Mouse (Mus musculus) heart, postnatal 36 days (tissue): Measurements from ENCODE around the gene Thap11. TPM values are rescaled to one million over a fixed set of nuclear protein-coding genes. Genes with fewer than 3 reads are reported as not detected.

ENCODE experiments used
- DNase-seq, 2 experiments: peaks; one replicate each; pipeline ENCODE4 v3.0.0; 2021 to 2022
- intact Hi-C: fragments of 180-260 bp; cut with DNase I; formaldehyde crosslinking; loops from one replicate; pipeline ENCODE4 v1.15.1; 2025
- total RNA-seq, 2 experiments: library from RNA; stranded (reverse); gene quantifications; 2 replicates each; pipeline ENCODE4 v1.2.3; 2021

The Thap11 gene
- total RNA-seq, 2 experiments from 2014 or later: 26.5 to 28.3 TPM

DNA sequence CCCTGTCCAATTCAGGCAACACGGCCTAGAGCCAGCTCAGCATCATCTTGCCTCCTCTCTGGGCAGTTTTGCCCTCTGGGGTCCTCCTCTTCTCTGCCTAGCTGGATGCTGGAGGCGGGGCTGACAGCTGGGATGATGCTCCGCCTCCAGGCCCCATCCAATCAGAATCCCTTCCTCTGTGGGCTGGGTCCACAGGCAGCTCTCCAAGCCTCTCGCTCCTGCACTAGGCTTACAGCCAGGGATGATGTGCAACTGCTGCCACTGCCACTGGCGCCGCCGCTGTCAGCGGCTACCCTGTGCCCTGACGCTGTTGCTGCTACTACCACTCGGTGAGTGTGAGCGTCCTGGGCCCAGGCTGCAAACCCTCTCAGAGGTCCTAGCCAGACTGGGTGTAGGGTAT, 38.4 kb downstream of the Thap11 start, which contains the start of gene Nrn1l:
Gene Nrn1l, plus strand, starts transcription at position 229 of the 400 bp plus-strand sequence.
- DNase-seq: peak; percentile 66 to 70
- intact Hi-C loops: no loop called here

DNA sequence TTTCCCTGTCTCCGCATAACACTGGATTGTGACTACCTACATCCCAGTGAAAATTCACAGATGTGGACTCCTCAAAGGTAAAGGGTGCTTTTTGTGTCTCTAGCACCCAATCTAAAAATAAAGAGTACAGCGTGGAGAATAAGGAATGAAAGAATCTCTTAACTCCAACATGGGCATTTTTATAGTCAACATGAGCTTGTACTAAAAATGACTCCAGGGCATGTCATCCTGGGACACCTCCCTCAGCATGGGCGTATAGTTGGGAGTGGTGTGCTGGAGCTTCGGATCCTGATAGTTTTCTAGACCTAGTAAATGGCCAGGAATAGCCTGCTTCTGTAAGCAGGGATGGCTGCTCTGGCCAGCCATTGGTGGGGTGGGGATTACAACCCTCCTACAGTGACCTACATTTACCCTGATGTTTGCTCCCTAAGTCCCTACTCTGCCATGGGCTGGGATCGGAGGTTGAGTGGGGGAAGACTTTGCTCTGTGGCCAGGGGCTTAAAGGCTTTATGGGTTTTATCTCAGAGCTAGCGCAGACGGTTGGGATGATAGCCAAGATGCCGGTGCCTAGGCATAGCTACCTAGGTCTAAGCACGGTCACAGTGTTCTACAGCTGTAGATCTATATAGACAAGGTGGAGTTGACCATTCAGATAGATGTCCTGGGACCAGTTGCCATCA, 43.0 kb downstream of the Thap11 start:
- intact Hi-C loops: no loop called here
- no peak for DNase-seq

DNA sequence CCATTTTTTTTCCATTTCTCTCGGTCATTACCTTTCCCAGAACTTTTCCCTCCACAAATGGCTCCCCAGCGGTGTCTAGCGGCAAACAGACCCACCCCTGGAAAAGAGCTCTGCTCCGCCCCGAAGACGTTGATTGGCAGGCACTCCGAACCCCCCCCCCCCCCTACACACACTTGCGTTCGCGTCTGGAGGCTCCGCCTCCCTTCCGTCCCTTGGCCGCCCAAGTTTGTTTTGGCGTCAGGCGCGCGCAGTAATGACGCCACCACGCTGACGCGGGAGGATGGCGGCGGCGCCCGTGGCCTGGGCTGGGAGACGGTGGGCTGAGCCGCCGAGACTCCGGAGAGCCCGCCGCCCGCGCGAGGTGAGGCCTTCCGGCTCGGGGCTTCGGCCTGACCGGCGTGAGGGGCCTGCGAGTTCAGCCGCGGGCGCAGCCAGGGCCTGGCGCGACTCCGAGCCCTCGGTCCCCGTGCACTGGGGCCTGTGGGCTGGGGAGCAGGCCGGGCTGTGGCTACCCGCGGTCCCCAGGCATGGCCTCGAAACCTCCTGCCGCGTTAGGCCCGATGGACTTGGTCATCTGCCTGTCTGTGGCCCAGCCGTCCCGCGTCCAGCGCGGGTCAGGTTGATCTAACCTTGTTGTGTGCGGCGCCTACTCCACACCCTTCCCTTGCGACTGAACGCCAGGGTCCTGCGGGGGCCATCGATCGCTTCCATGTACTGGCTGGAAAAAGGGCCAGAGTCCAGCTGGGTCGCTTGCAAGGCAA, 45.4 kb downstream of the Thap11 start, which contains the start of gene Pskh1:
Gene Pskh1, plus strand, starts transcription at position 262 of the 761 bp plus-strand sequence.
- intact Hi-C loops: loop anchor here (2.0 kb wide), 5 partner anchors 30 to 110 kb away; partner anchors contain the start of genes Ddx28, Nutf2 and Slc12a4
- DNase-seq: peak; percentile 95 to 96

DNA sequence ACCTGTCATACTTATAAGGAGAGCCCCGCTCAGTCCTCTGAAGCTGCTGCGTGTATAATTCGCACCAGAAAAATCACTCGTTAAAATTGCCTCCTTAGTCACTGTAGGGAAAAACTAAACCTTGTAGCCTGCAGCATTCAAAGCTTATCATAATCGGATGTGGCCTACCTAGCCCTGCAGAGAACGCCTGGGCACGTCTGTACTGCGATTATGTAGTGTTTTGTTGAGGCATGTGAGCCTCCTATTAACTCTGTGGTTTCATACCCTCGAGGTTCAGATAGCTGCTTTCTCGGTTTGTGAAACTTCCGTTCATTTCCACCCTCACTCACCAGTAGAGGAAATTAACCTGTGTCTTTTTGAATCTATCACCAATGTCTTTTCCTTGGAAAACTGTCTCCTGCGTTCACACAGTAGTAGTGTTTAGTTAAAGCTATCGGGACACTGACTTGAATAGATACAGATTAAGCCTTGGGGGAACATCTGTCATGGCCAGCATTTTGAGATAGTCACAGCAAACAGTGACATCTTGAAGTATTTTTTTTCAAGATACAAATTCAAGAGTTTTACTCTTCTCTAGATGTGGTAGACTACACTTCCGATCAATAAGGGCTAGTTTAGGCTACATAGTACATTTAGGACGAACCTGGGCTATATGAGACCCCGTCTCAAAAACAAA, 46.1 kb downstream of the Thap11 start:
- DNase-seq: no peak
- intact Hi-C loops: loop anchor here (2.0 kb wide), 5 partner anchors 30 to 110 kb away; partner anchors contain the start of genes Ddx28, Nutf2 and Slc12a4

Other genes starting within 250 kb of the Thap11 start
- gene Ripor1, start 249.9 kb upstream of the Thap11 start, total RNA-seq: 10 to 100 TPM; 53.0 to 53.8 TPM
- 10 to 100 TPM; 40.0 to 43.0 TPM for gene Ctcf, start 218.6 kb upstream of the Thap11 start, total RNA-seq
- not detected for gene Agrp, start 217.7 kb upstream of the Thap11 start, total RNA-seq
- under 1 TPM; 0.27 to 0.31 TPM for gene Carmil2, start 168.9 kb upstream of the Thap11 start, total RNA-seq
- gene Acd, start 154.0 kb upstream of the Thap11 start, total RNA-seq: 10 to 100 TPM; 11.7 to 12.3 TPM
- 1 to 10 TPM; 7.7 to 8.5 TPM for gene Pard6a, start 154.0 kb upstream of the Thap11 start, total RNA-seq
- gene 4933405L10Rik, start 147.5 kb upstream of the Thap11 start, total RNA-seq: not detected
- gene Enkd1, start 146.9 kb upstream of the Thap11 start, total RNA-seq: 1 to 10 TPM; 1.3 to 2.2 TPM
- 1 to 10 TPM; 4.0 to 4.1 TPM for gene Gfod2, start 96.5 kb upstream of the Thap11 start, total RNA-seq
- 10 to 100 TPM; 19.8 TPM for gene Ranbp10, start 27.8 kb upstream of the Thap11 start, total RNA-seq
- not detected for gene Tsnaxip1, start 27.4 kb upstream of the Thap11 start, total RNA-seq
- 1 to 10 TPM; 2.0 to 2.6 TPM for gene Cenpt, start 1.9 kb upstream of the Thap11 start, total RNA-seq
- gene Nutf2, start 5.4 kb downstream of the Thap11 start, total RNA-seq: 10 to 100 TPM; 33.0 to 42.4 TPM
- gene Edc4, start 25.7 kb downstream of the Thap11 start, total RNA-seq: 10 to 100 TPM; 24.2 to 26.3 TPM
- 1 to 10 TPM in 1 of 2 experiments, under 1 TPM in 1; 0.49 to 1.1 TPM for gene Nrn1l, start 38.4 kb downstream of the Thap11 start, total RNA-seq
- 10 to 100 TPM; 15.1 to 17.2 TPM for gene Pskh1, start 45.3 kb downstream of the Thap11 start, total RNA-seq
- gene Ctrl, start 78.7 kb downstream of the Thap11 start, total RNA-seq: under 1 TPM in 1 of 2 experiments, not detected in 1; 0.43 TPM
- 10 to 100 TPM; 63.6 to 72.7 TPM for gene Psmb10, start 83.3 kb downstream of the Thap11 start, total RNA-seq
- gene Lcat, start 88.2 kb downstream of the Thap11 start, total RNA-seq: 1 to 10 TPM; 1.0 to 1.1 TPM
- gene Slc12a4, start 111.0 kb downstream of the Thap11 start, total RNA-seq: 10 to 100 TPM; 48.0 to 50.3 TPM
- gene Dpep3, start 124.3 kb downstream of the Thap11 start, total RNA-seq: not detected
- gene Dus2, start 136.2 kb downstream of the Thap11 start, total RNA-seq: 1 to 10 TPM; 7.4 to 7.6 TPM
- not detected for gene Dpep2nb, start 150.8 kb downstream of the Thap11 start, total RNA-seq
- 10 to 100 TPM; 10.5 to 11.8 TPM for gene Ddx28, start 156.8 kb downstream of the Thap11 start, total RNA-seq
- 10 to 100 TPM; 20.1 to 20.7 TPM for gene Nfatc3, start 203.7 kb downstream of the Thap11 start, total RNA-seq